Mouse (Mus musculus) neutrophil, adult 59 days (primary cell): Measurements from ENCODE around the gene Olfr374. TPM values are rescaled to one million over a fixed set of nuclear protein-coding genes. Genes with fewer than 3 reads are reported as not detected.

Experiments
- total RNA-seq, 2 experiments: library from RNA; stranded (reverse); gene quantifications; 1 replicate in 1 of 2; 2 replicates in 1 of 2; pipeline ENCODE4 v1.2.4; 2023

Olfr374 gene
- total RNA-seq: under 1 TPM; 0.18 to 0.73 TPM

GRCm38 (mm10) chr8:72106740-72107139 lies at the start of gene Olfr374:
Olfr374 (plus strand) TSS chr8:72107040.

DNA sequence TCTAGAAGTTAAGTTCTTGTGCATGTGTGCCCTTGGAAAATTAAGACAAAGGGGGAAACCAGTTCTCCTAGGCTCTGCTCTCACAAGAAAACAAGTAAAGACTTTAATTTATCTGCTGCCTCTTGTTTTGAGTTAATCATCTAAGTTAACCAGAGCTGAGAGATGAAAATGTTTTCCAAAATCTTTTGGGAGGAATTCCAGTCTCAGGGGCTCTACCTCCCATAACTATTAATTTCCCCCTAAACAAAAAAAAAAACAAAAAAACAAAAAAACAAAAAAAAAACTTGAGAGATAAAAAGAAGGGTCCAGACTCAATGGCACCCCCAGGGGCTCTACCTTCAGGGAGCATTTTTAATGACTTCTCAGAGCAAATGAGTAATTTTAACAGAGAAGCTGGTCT lies 24.0 kb upstream of the Olfr374 start, which contains the start of gene Olfr373:
Olfr373 (plus strand) TSS at position 301 of the 400 bp plus-strand sequence.

DNA sequence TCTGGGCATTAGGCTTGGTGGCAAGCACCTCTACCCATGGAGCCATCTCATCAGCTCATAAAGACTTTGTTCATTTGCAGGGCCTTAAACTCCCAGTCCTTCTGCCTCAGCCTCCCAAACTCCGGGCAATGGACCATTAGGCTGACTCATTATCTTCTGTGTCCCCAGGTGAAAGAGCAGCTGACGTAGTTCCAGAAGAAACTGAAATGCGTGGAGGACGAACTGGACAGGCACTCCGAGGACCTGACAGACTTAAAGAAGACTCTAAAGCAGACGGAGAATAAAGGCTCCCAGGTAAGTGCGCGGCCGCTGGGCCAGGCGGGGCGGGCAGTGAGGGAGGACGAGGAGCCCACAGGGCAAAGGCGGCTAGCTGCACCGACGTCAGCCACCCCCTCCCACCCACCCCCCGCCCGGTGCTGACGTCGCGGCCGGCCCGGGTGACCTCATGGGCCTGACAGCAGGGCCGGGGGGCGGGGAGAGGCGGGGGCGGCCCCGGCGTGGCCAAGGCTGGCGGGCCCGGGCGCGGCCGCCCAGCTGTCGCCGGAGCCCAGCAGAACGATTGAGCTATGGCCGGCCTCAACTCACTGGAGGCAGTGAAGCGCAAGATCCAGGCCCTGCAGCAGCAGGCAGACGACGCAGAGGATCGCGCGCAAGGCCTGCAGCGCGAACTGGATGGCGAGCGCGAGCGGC lies 28.1 kb downstream of the Olfr374 start, which contains the start of gene Tpm4:
Tpm4 (plus strand) TSS at position 220 of the 690 bp plus-strand sequence.

GRCm38 (mm10) chr8:72160707-72161697 lies 54.2 kb downstream of the Olfr374 start, which contains the start of gene Rab8a:
Rab8a (plus strand) TSS chr8:72161200.

Other genes with a start within 250 kb of the Olfr374 start
- gene Zfp709, start 225.0 kb upstream of the Olfr374 start, total RNA-seq: 1 to 10 TPM; 2.7 to 5.1 TPM
- 1 to 10 TPM; 1.1 to 4.2 TPM for gene Zfp882, start 198.4 kb upstream of the Olfr374 start, total RNA-seq
- 1 to 10 TPM; 7.0 TPM for gene Zfp617, start 198.4 kb upstream of the Olfr374 start, total RNA-seq
- gene Zfp961, start 156.0 kb upstream of the Olfr374 start, total RNA-seq: 1 to 10 TPM; 7.5 to 9.4 TPM
- 100 to 1,000 TPM; 261 to 276 TPM for gene Cyp4f18, start 97.4 kb upstream of the Olfr374 start, total RNA-seq
- gene Olfr372, start 65.8 kb upstream of the Olfr374 start, total RNA-seq: 1 to 10 TPM in 1 of 2 experiments, under 1 TPM in 1; 0.51 to 1.2 TPM
- gene Olfr373, start 23.9 kb upstream of the Olfr374 start, total RNA-seq: under 1 TPM; 0.67 to 0.77 TPM
- gene Tpm4, start 27.9 kb downstream of the Olfr374 start, total RNA-seq: 100 to 1,000 TPM; 197 to 224 TPM
- 100 to 1,000 TPM; 114 to 132 TPM for gene Rab8a, start 54.2 kb downstream of the Olfr374 start, total RNA-seq
- gene Hsh2d, start 82.6 kb downstream of the Olfr374 start, total RNA-seq: 10 to 100 TPM; 14.7 to 16.8 TPM
- gene Cib3, start 105.8 kb downstream of the Olfr374 start, total RNA-seq: under 1 TPM in 1 of 2 experiments, not detected in 1; 0.29 TPM
- not detected for gene Gm11034, start 106.6 kb downstream of the Olfr374 start, total RNA-seq
- 100 to 1,000 TPM; 100 to 104 TPM for gene Fam32a, start 112.7 kb downstream of the Olfr374 start, total RNA-seq
- gene Ap1m1, start 133.0 kb downstream of the Olfr374 start, total RNA-seq: 100 to 1,000 TPM; 146 to 149 TPM
- 10 to 100 TPM; 76.5 to 81.0 TPM for gene Gm10282, start 198.2 kb downstream of the Olfr374 start, total RNA-seq
- gene Klf2, start 212.0 kb downstream of the Olfr374 start, total RNA-seq: 1,000 to 10,000 TPM; 1,455 to 2,115 TPM